Mouse (Mus musculus) testis, adult 10 weeks (tissue): ENCODE measurements around the gene Olfr770. TPM values are rescaled to one million over a fixed set of nuclear protein-coding genes. Genes with fewer than 3 reads are reported as not detected.

Experiments used
- polyA plus RNA-seq: library from polyadenylated mRNA; stranded (reverse); fragments of 350-450 nt; fragmentation: Illumina TruSeq; extraction: RNeasy Lipid Tissue Mini Kit (QIAGEN cat#74804); gene quantifications from one replicate; pipeline ENCODE4 v1.2.3, GENCODE M21; 2014; ENCODE audit warnings: low read depth, low replicate concordance

Olfr770 gene
- not detected for polyA plus RNA-seq

GRCm38 (mm10) chr10:129138898-129139297 is at the start of gene Olfr770:
TSS of gene Olfr770 (minus strand) at chr10:129138998.

GRCm38 (mm10) chr10:129187319-129187718 is 48.5 kb upstream of the Olfr770 start, which contains the start of gene Olfr773:
TSS of gene Olfr773 (minus strand) at chr10:129187419.

GRCm38 (mm10) chr10:129177821-129178220 is 39.0 kb upstream of the Olfr770 start, which contains the start of gene Olfr772:
TSS of gene Olfr772 (minus strand) at chr10:129177921.

GRCm38 (mm10) chr10:129164651-129165050 is 25.9 kb upstream of the Olfr770 start, which contains the start of gene Olfr771:
TSS of gene Olfr771 (minus strand) at chr10:129164751.

GRCm38 (mm10) chr10:129117761-129118160 is 21.0 kb downstream of the Olfr770 start, which contains the start of gene Olfr769:
TSS of gene Olfr769 (minus strand) at chr10:129117861.

GRCm38 (mm10) chr10:129099275-129099674 is 39.5 kb downstream of the Olfr770 start, which contains the start of gene Olfr768:
TSS of gene Olfr768 (minus strand) at chr10:129099375.

GRCm38 (mm10) chr10:129082810-129083209 is 56.0 kb downstream of the Olfr770 start, which contains the start of gene Olfr767:
TSS of gene Olfr767 (minus strand) at chr10:129082910.

Other genes with a start within 250 kb of the Olfr770 start
- gene Gdf11, start 247.3 kb downstream of the Olfr770 start, polyA plus RNA-seq: 1.2 TPM
- gene Cd63, start 238.0 kb downstream of the Olfr770 start, polyA plus RNA-seq: 53.4 TPM
- 3.0 TPM for gene Rdh5, start 216.1 kb downstream of the Olfr770 start, polyA plus RNA-seq
- 5.1 TPM for gene Bloc1s1, start 215.0 kb downstream of the Olfr770 start, polyA plus RNA-seq
- gene Itga7, start 205.2 kb downstream of the Olfr770 start, polyA plus RNA-seq: 1.0 TPM
- gene Mettl7b, start 178.0 kb downstream of the Olfr770 start, polyA plus RNA-seq: 0.22 TPM
- not detected for gene Olfr9, start 149.6 kb downstream of the Olfr770 start, polyA plus RNA-seq
- gene Olfr763, start 128.2 kb downstream of the Olfr770 start, polyA plus RNA-seq: not detected
- gene Olfr764-ps1, start 99.1 kb downstream of the Olfr770 start, polyA plus RNA-seq: not detected
- not detected for gene Olfr765, start 89.0 kb downstream of the Olfr770 start, polyA plus RNA-seq
- not detected for gene Olfr766-ps1, start 70.0 kb downstream of the Olfr770 start, polyA plus RNA-seq
- not detected for gene Olfr767, start 56.1 kb downstream of the Olfr770 start, polyA plus RNA-seq
- not detected for gene Olfr768, start 39.6 kb downstream of the Olfr770 start, polyA plus RNA-seq
- not detected for gene Olfr769, start 21.1 kb downstream of the Olfr770 start, polyA plus RNA-seq
- not detected for gene Olfr771, start 25.8 kb upstream of the Olfr770 start, polyA plus RNA-seq
- 0.25 TPM for gene Olfr772, start 38.9 kb upstream of the Olfr770 start, polyA plus RNA-seq
- gene Olfr773, start 48.4 kb upstream of the Olfr770 start, polyA plus RNA-seq: not detected
- gene Olfr774, start 97.2 kb upstream of the Olfr770 start, polyA plus RNA-seq: not detected
- gene Olfr775, start 109.4 kb upstream of the Olfr770 start, polyA plus RNA-seq: 0.06 TPM
- not detected for gene Olfr776, start 120.1 kb upstream of the Olfr770 start, polyA plus RNA-seq
- gene Olfr777, start 132.5 kb upstream of the Olfr770 start, polyA plus RNA-seq: not detected
- not detected for gene Olfr780, start 179.1 kb upstream of the Olfr770 start, polyA plus RNA-seq
- gene Olfr781, start 189.9 kb upstream of the Olfr770 start, polyA plus RNA-seq: not detected
- not detected for gene Olfr782, start 209.9 kb upstream of the Olfr770 start, polyA plus RNA-seq
- not detected for gene Olfr784, start 245.1 kb upstream of the Olfr770 start, polyA plus RNA-seq